Mouse (Mus musculus): ENCODE measurements around the gene Cxcl13.

The Cxcl13 gene

GRCm38 (mm10) chr5:95991339-95992292 is 34.9 kb downstream of the Cxcl13 start:
- DNase-seq, result no peak

DNA sequence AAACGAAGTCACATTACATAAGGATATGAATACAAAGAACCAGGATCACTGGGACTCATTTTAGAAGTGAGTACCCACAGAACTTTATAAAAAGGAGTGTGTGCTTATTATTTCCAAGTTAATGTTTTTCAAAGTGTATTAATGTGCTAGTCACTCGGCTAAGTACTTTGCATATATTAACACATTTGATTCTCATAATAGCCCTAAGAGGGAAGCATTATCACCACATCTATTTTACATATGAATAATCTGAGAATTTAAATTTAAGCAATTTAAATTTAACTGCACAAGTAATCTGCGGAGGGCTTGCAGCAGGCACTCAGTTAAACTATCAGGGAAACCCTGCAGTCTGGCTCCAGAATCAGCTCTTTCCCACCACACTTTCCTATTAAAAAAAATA is 40.5 kb downstream of the Cxcl13 start:
- DNase-seq, result no peak

GRCm38 (mm10) chr5:96003348-96003747 is 46.6 kb downstream of the Cxcl13 start:
- DNase-seq, result no peak

GRCm38 (mm10) chr5:96008274-96008842 is 51.6 kb downstream of the Cxcl13 start:
- DNase-seq, result no peak

- no peak for DNase-seq
Observed at GRCm38 (mm10) chr5:96009076-96009475, 52.3 kb downstream of the Cxcl13 start.
